Mouse (Mus musculus) spleen, adult 2 months (tissue): ENCODE data around the gene Eif2d. TPM values are rescaled to one million over a fixed set of nuclear protein-coding genes. Genes with fewer than 3 reads are reported as not detected.
A peak's percentile ranks its signal among the peaks of the same experiment; 100 is the strongest.

Experiments used
- DNase-seq, 2 experiments: peaks; one replicate each; pipeline versions ENCODE4 v3.0.0 to v3.0.0-alpha.2; 2012 to 2021; ENCODE audit warnings: low spot score in 2 of 2, low read depth in 1 of 2
- H3K27ac ChIP-seq: fragments of 200-500 bp; 2 replicates; pipeline ENCODE4 v1.5.1; 2012; ENCODE audit warnings: low read length, inconsistent platforms; ENCODE audit not compliant: insufficient read depth
- H3K27me3 ChIP-seq: fragments of 200-500 bp; 2 replicates; pipeline ENCODE4 v1.6.1; 2012; ENCODE audit warnings: mild to moderate bottlenecking, moderate library complexity, low read length, inconsistent platforms; ENCODE audit not compliant: control insufficient read depth, insufficient read depth
- H3K36me3 ChIP-seq: fragments of 200-500 bp; 2 replicates; pipeline ENCODE4 v1.6.1; 2012; ENCODE audit warnings: mild to moderate bottlenecking, low read length, inconsistent platforms; ENCODE audit not compliant: control insufficient read depth, insufficient read depth
- H3K4me1 ChIP-seq: fragments of 200-500 bp; 2 replicates; pipeline ENCODE4 v1.6.1; 2011; ENCODE audit warnings: inconsistent platforms; ENCODE audit not compliant: control insufficient read depth, insufficient read depth, insufficient read length
- H3K4me3 ChIP-seq: fragments of 200-500 bp; 2 replicates; pipeline ENCODE4 v1.5.1; 2011; ENCODE audit warnings: mild to moderate bottlenecking, inconsistent platforms; ENCODE audit not compliant: insufficient read depth, insufficient read length; ENCODE audit errors: extremely low read depth
- CTCF ChIP-seq: fragments of 200-500 bp; IDR thresholded peaks from 2 replicates; pipeline ENCODE4 v1.5.1; 2011; ENCODE audit warnings: mild to moderate bottlenecking, inconsistent platforms; ENCODE audit not compliant: insufficient read depth, insufficient read length, insufficient replicate concordance; ENCODE audit errors: extremely low read depth
- POLR2A ChIP-seq: fragments of 200-500 bp; IDR thresholded peaks from 2 replicates; pipeline ENCODE4 v1.6.1; 2011; ENCODE audit warnings: low read depth, low read length, inconsistent platforms
- WGBS: fragments of 180-500 bp; shearing (Covaris S2); methylation state at CpG from one replicate; pipeline ENCODE4 v1.1.7; 2018; 5-methylcytosine and 5-hydroxymethylcytosine counted together
- polyA plus RNA-seq: library from polyadenylated mRNA; depleted of rRNA; stranded (reverse); fragments of >200 nt; gene quantifications from 2 replicates; pipeline ENCODE4 v1.2.3, GENCODE M21; 2012

Gene Eif2d
- polyA plus RNA-seq, 1 experiment: 17.4 TPM

- no peak overlapping the region for H3K27ac ChIP-seq
- DNase-seq: no peak
- 88% methylated on average over 5 of the region's 5 CpGs for WGBS
Measured at GRCm38 (mm10) chr1:131206342-131206741, 53.4 kb downstream of the Eif2d start.

DNA sequence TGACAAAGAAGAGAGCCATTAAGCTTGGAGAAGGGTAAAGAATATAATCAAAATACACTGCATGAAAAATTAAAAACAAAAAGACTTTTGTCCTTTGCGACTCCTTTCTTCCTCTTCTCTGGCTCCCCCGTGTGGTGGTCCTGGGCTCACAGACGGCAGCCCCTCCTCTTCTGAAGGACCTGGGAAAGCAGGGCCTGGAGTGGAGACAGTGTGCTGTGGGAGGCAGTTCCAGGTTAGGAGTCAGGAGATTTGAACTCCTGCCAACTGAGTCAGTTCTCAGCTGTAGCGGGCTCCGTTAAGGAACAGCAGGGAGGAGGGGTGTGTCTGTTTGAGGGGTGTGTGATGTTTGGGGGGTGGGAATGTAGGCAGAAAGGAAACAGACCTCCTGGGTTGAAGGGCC, 54.5 kb downstream of the Eif2d start:
- 19% methylated on average over 5 of the region's 5 CpGs for WGBS

More at GRCm38 (mm10) chr1:131206342-131206741, 53.4 kb downstream of the Eif2d start:
- Histone ChIP-seq H3K4me1 (peaks cover 15% of the 10 kb centered on the region; the same call in 1 of the 2 replicates), H3K27me3 (no peaks in the 10 kb centered on the region), H3K36me3 (no peaks in the 10 kb centered on the region), H3K4me3 (no peak overlapping the region)
- no peak for TF ChIP-seq CTCF
- no peak for TF ChIP-seq POLR2A

DNA sequence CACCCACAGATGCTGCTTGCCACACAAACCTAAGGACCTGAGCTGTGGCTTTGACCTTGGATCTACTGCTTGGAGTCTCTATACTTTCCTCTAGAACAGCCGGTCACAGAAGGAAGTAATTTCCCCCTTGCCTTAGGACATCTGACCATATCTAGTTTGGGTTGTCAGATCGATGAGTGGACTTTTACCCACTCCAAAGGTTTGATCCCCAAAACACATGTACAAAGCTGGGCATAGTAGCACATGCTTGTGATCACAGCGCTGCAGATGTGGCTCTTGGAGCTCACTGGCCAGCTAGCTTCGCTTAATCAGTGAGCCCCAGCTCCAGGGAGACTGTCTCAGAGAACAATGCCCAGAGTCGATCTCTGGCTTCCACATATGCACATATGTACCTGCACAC, 55.1 kb downstream of the Eif2d start:
- Histone ChIP-seq H3K36me3 (no peaks in the 10 kb centered on the region), H3K4me1 (peaks cover 15% of the 10 kb centered on the region; the same call in 1 of the 2 replicates), H3K27ac (no peak overlapping the region), H3K27me3 (no peaks in the 10 kb centered on the region; the same call in 1 of the 2 replicates), H3K4me3 (no peak overlapping the region)
- WGBS: 91% methylated on average over 5 of the region's 5 CpGs
- TF ChIP-seq CTCF: no peak
- no peak for TF ChIP-seq POLR2A
- no peak for DNase-seq

More for the DNA sequence above, 54.5 kb downstream of the Eif2d start:
- no peak overlapping the region for H3K27ac ChIP-seq
- H3K4me3 ChIP-seq: no peak overlapping the region
- peak in 1 of 2 experiments; percentile 82 for DNase-seq
- H3K4me1 ChIP-seq: peaks cover 15% of the 10 kb centered on the region; the same call in 1 of the 2 replicates
- no peaks in the 10 kb centered on the region for H3K27me3 ChIP-seq
- TF ChIP-seq CTCF (peak; percentile 89), POLR2A (no peak)
- no peaks in the 10 kb centered on the region for H3K36me3 ChIP-seq

DNA sequence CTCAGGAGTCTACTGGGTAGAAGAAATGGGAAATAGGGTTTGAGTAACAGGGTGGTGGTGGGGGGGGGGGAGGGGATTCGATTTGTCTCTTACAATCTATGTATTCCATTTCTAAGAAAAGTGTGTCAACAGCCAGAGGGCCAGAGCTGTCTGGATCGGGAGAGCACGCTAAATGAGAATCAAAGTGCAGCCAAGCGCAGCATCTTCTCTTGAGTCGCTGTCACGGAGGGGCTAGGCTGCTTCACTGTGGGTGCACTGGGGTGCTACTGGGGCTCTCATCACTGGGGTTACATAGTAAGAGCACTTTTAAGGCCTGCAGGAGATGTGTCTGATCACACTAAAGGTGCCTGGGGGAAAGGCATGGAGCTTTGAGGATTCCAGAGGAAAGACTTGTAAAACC, 55.8 kb downstream of the Eif2d start:
- DNase-seq: no peak
- H3K27me3 ChIP-seq: no peaks in the 10 kb centered on the region; the same call in 1 of the 2 replicates
- H3K4me3 ChIP-seq: no peak overlapping the region
- TF ChIP-seq POLR2A (no peak), CTCF (no peak)
- peaks cover 10% of the 10 kb centered on the region; the same call in 1 of the 2 replicates for H3K4me1 ChIP-seq
- no peak overlapping the region for H3K27ac ChIP-seq
- 87% methylated on average over 6 of the region's 6 CpGs for WGBS
- H3K36me3 ChIP-seq: no peaks in the 10 kb centered on the region

DNA sequence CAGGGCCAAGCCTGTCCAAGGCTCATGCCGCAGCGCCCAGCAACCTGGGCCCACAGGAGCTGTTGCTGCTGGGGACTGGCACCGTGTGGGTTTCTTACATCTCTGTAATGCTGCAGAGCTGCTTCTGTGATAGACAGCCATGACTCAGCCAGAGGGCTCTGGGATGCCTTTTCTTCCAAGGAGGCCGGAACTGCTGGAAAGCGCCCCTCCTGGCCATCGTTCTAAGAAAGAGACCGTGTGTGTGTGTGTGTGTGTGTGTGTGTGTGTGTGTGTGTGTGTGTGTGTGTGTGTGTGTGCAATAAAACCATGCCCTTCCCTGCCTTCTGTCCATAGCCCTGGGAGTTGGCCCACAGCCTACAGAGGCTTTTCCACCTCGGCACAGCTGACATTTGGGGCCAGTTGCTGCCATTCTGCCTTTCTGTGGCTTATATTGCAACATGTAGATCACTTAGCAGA, 57.0 kb downstream of the Eif2d start:
- Histone ChIP-seq H3K27me3 (no peaks in the 10 kb centered on the region; the same call in 1 of the 2 replicates), H3K4me1 (peaks cover 1% of the 10 kb centered on the region; the same call in 1 of the 2 replicates), H3K4me3 (no peak overlapping the region), H3K36me3 (no peaks in the 10 kb centered on the region), H3K27ac (no peak overlapping the region)
- no peak for DNase-seq
- TF ChIP-seq POLR2A: no peak
- no peak for TF ChIP-seq CTCF
- 93% methylated on average over 8 of the region's 8 CpGs for WGBS

DNA sequence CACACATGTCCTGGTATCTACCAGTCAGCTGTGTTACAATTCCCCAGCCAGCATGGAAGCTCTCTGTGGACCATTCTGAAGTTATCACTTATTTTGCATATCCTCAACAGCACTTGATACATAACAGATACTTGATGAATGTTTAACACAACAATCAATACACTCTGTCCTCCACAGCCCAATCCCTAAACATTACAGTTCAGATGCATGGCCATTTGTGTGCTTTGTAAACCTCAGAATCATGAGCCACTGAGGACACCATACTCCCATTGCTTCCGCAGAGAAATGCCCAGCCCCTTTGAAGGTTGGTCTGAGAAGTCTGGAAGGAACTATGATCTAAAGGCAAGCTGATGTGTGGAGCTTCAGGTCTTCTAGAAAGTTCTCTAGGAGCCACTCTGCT, 58.7 kb downstream of the Eif2d start:
- WGBS: 92% methylated on average over 1 of the region's 1 CpGs

GRCm38 (mm10) chr1:131212956-131213355, 60.0 kb downstream of the Eif2d start:
- H3K4me3 ChIP-seq: no peak overlapping the region
- no peaks in the 10 kb centered on the region; the same call in 1 of the 2 replicates for H3K27me3 ChIP-seq
- 49% methylated on average over 5 of the region's 5 CpGs for whole genome bisulfite sequencing
- TF ChIP-seq POLR2A (no peak), CTCF (no peak)
- no peak overlapping the region for H3K27ac ChIP-seq
- no peaks in the 10 kb centered on the region; the same call in 1 of the 2 replicates for H3K4me1 ChIP-seq
- no peak for DNase-seq
- no peaks in the 10 kb centered on the region for H3K36me3 ChIP-seq

More for the DNA sequence above, 58.7 kb downstream of the Eif2d start:
- Histone ChIP-seq H3K4me1 (no peaks in the 10 kb centered on the region; the same call in 1 of the 2 replicates), H3K27me3 (no peaks in the 10 kb centered on the region; the same call in 1 of the 2 replicates), H3K36me3 (no peaks in the 10 kb centered on the region), H3K27ac (no peak overlapping the region), H3K4me3 (no peak overlapping the region)
- DNase-seq: no peak
- no peak for TF ChIP-seq CTCF
- TF ChIP-seq POLR2A: no peak
